Mouse (Mus musculus): Measurements from ENCODE around the gene Dcaf10. TPM values are rescaled to one million over a fixed set of nuclear protein-coding genes. Genes with fewer than 3 reads are reported as not detected.

Dcaf10 gene
- total RNA-seq, 2 experiments from 2014 or later = 16.1 to 16.9 TPM

GRCm38 (mm10) chr4:45402281-45402680 lies 60.4 kb downstream of the Dcaf10 start:
- no peak for TF ChIP-seq CTCF (conservative IDR thresholded peaks at IDR 0.05)
- Histone ChIP-seq H3K27ac (no peak overlapping the region), H3K4me3 (no peak overlapping the region)
- no peak for DNase-seq (ENCODE audit: low spot score in 2 of 2)

- Histone ChIP-seq H3K4me3 (no peak overlapping the region), H3K27ac (peak overlapping the region; percentile 28; the same call in 1 of the 2 replicates)
- no peak for TF ChIP-seq CTCF (conservative IDR thresholded peaks at IDR 0.05)
- no peak for DNase-seq (ENCODE audit: low spot score in 2 of 2)
These were observed 61.1 kb downstream of the Dcaf10 start for GRCm38 (mm10) chr4:45402878-45403498.

- no peak overlapping the region for H3K4me3 ChIP-seq
These were observed 61.6 kb downstream of the Dcaf10 start for GRCm38 (mm10) chr4:45403499-45403878.

GRCm38 (mm10) chr4:45404086-45404485 lies 62.2 kb downstream of the Dcaf10 start:
- Histone ChIP-seq H3K27ac (peak overlapping the region; percentile 51; the same call in 1 of the 2 replicates), H3K4me3 (no peak overlapping the region)
- no peak for DNase-seq (ENCODE audit: low spot score in 2 of 2)
- no peak for TF ChIP-seq CTCF (conservative IDR thresholded peaks at IDR 0.05)

More at GRCm38 (mm10) chr4:45403499-45403878, 61.6 kb downstream of the Dcaf10 start:
- no peak for DNase-seq (ENCODE audit: low spot score in 2 of 2)
- TF ChIP-seq CTCF (conservative IDR thresholded peaks at IDR 0.05) = no peak
- H3K27ac ChIP-seq = peak overlapping the region; percentile 51; the same call in 1 of the 2 replicates

DNA sequence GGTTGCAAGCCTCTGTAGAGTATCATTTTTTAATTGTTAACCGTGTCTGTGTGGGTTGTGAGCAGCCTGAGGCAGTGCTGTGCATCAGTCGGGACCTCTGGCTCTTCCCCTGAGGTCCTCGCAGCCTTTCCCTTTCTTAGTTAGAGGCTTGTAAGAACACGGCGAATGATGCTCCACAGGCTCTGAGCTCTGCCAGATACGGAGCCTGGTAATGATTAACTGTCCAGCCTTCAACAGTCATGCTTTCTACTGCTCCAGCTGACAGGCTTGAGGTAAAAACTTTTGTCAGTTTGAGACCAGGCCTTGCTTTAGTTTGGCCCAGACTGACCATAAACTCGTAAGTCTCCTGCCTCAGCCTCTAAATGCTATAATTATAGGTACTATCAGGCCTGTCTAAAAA lies 63.4 kb downstream of the Dcaf10 start:
- Histone ChIP-seq H3K27ac (no peak overlapping the region), H3K4me3 (no peak overlapping the region)
- no peak for DNase-seq (ENCODE audit: low spot score in 2 of 2)
- no peak for TF ChIP-seq CTCF (conservative IDR thresholded peaks at IDR 0.05)

GRCm38 (mm10) chr4:45406397-45406796 lies 64.5 kb downstream of the Dcaf10 start:
- TF ChIP-seq CTCF (conservative IDR thresholded peaks at IDR 0.05) = no peak
- Histone ChIP-seq H3K27ac (no peak overlapping the region), H3K4me3 (no peak overlapping the region; the same call in 1 of the 2 replicates)
- no peak for DNase-seq (ENCODE audit: low spot score in 2 of 2)

- Histone ChIP-seq H3K27ac (peak overlapping the region; percentile 97; the same call in 1 of the 2 replicates), H3K4me3 (peak overlapping the region; percentile 92)
- TF ChIP-seq CTCF (conservative IDR thresholded peaks at IDR 0.05) = no peak
- DNase-seq (ENCODE audit: low spot score in 2 of 2) = no peak
These were observed 65.3 kb downstream of the Dcaf10 start for GRCm38 (mm10) chr4:45407001-45407702.

- TF ChIP-seq CTCF (conservative IDR thresholded peaks at IDR 0.05) = no peak
- DNase-seq (ENCODE audit: low spot score in 2 of 2) = no peak
- Histone ChIP-seq H3K27ac (peak overlapping the region; percentile 97), H3K4me3 (peak overlapping the region; percentile 92)
These were observed 65.9 kb downstream of the Dcaf10 start for GRCm38 (mm10) chr4:45407703-45408334.

DNA sequence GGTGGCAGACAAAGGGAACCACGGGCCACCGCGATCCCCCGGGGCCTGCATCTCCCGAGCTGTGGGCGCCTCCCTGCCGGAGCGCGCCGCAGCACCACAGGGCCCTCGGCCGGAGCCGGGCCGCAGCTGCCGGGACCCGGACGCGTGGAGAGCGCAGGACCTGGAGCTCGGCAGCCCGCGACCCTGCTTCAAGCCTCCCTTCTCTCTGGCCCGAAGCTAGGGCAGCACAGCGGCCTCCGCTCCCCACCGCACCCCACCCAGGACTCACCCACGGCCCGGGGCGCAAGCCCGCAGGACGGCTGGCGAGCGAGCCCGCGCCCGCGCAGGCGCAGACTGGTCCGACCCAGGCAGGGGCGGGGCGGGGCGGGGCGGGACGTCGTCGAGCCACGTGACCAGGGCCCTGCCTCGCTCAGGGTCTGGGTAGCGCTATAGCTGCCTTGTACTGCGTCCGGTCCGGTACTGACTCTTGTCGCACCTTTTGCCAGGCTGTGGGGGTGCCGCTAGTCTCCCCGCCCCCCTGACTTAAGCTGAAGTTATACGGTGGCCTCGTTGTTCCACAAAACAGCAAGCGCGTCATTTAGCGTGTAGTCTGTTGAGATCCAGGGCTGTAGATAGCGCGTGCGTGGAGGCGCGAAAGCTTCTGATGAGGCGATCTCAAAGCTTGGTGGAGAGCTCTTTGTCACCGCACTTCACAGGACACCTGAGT lies 66.7 kb downstream of the Dcaf10 start, which contains the start of gene Slc25a51:
Slc25a51 (minus strand) TSS at position 340 of the 706 bp plus-strand sequence.
- peak within 1 kb of the TSS; percentile 92 for H3K4me3 ChIP-seq
- no peak for TF ChIP-seq CTCF (conservative IDR thresholded peaks at IDR 0.05)
- peak within 1 kb of the TSS; percentile 97 for H3K27ac ChIP-seq
- DNase-seq (ENCODE audit: low spot score in 2 of 2) = peak; percentile 78 to 83

- DNase-seq (ENCODE audit: low spot score in 2 of 2) = peak; percentile 42 to 62
- TF ChIP-seq CTCF (conservative IDR thresholded peaks at IDR 0.05) = peak; percentile 60
- peak overlapping the region; percentile 97 for H3K27ac ChIP-seq
These were observed 67.4 kb downstream of the Dcaf10 start for GRCm38 (mm10) chr4:45409270-45409669.

GRCm38 (mm10) chr4:45411181-45411790 lies 69.4 kb downstream of the Dcaf10 start:
- H3K4me3 ChIP-seq = no peak overlapping the region
- H3K27ac ChIP-seq = no peak overlapping the region
- TF ChIP-seq CTCF (conservative IDR thresholded peaks at IDR 0.05) = no peak
- no peak for DNase-seq (ENCODE audit: low spot score in 2 of 2)

More at GRCm38 (mm10) chr4:45409270-45409669, 67.4 kb downstream of the Dcaf10 start:
- peak overlapping the region; percentile 92 for H3K4me3 ChIP-seq
